Mouse (Mus musculus) bone marrow, adult 2 months (tissue): ENCODE data around the gene Kif27.

Experiments used
- CTCF ChIP-seq: fragments of 200-500 bp; IDR thresholded peaks from 2 replicates; pipeline ENCODE4 v1.5.1; 2011; ENCODE audit warnings: low read length, control low read depth; ENCODE audit not compliant: control insufficient read depth, insufficient read depth
- POLR2A ChIP-seq: fragments of 200-500 bp; IDR thresholded peaks from 2 replicates; pipeline ENCODE4 v1.6.1; 2011; ENCODE audit warnings: low read depth, mild to moderate bottlenecking, control low read depth, low read length, borderline replicate concordance; ENCODE audit not compliant: control insufficient read depth

GRCm38 (mm10) chr13:58334116-58334515 is 24.8 kb downstream of the Kif27 start:
- TF ChIP-seq CTCF (no peak), POLR2A (no peak)
